Mouse (Mus musculus): ENCODE data around the gene Arhgap10. TPM values are rescaled to one million over a fixed set of nuclear protein-coding genes. Genes with fewer than 3 reads are reported as not detected.
A peak's percentile ranks its signal among the peaks of the same experiment; 100 is the strongest.

Gene Arhgap10
- total RNA-seq, 1 experiment from 2014 or later = 11.5 TPM

- no peak for ATAC-seq (replicated peaks; ENCODE audit: insufficient number of reproducible peaks, low FRiP score, low TSS enrichment, poor library complexity, severe bottlenecking)
Measured at GRCm38 (mm10) chr8:77428015-77428414, 89.7 kb downstream of the Arhgap10 start.

GRCm38 (mm10) chr8:77427438-77427837 is 90.3 kb downstream of the Arhgap10 start:
- no peak for ATAC-seq (replicated peaks; ENCODE audit: insufficient number of reproducible peaks, low FRiP score, low TSS enrichment, poor library complexity, severe bottlenecking)

- no peak for ATAC-seq (replicated peaks; ENCODE audit: insufficient number of reproducible peaks, low FRiP score, low TSS enrichment, poor library complexity, severe bottlenecking)
Measured at GRCm38 (mm10) chr8:77423850-77424249, 93.9 kb downstream of the Arhgap10 start.

GRCm38 (mm10) chr8:77422632-77423252 is 95.0 kb downstream of the Arhgap10 start:
- peak; percentile 79 for ATAC-seq (replicated peaks; ENCODE audit: insufficient number of reproducible peaks, low FRiP score, low TSS enrichment, poor library complexity, severe bottlenecking)

- no peak for ATAC-seq (replicated peaks; ENCODE audit: insufficient number of reproducible peaks, low FRiP score, low TSS enrichment, poor library complexity, severe bottlenecking)
Measured at GRCm38 (mm10) chr8:77421596-77421995, 96.2 kb downstream of the Arhgap10 start.

- ATAC-seq (replicated peaks; ENCODE audit: insufficient number of reproducible peaks, low FRiP score, low TSS enrichment, poor library complexity, severe bottlenecking) = peak; percentile 56
Measured at GRCm38 (mm10) chr8:77419731-77420130, 98.0 kb downstream of the Arhgap10 start.

- no peak for ATAC-seq (replicated peaks; ENCODE audit: insufficient number of reproducible peaks, low FRiP score, low TSS enrichment, poor library complexity, severe bottlenecking)
Measured at GRCm38 (mm10) chr8:77416738-77417137, 101.0 kb downstream of the Arhgap10 start.

- ATAC-seq (replicated peaks; ENCODE audit: insufficient number of reproducible peaks, low FRiP score, low TSS enrichment, poor library complexity, severe bottlenecking) = no peak
Measured at GRCm38 (mm10) chr8:77416034-77416433, 101.7 kb downstream of the Arhgap10 start.

- no peak for ATAC-seq (replicated peaks; ENCODE audit: insufficient number of reproducible peaks, low FRiP score, low TSS enrichment, poor library complexity, severe bottlenecking)
Measured at GRCm38 (mm10) chr8:77411262-77411661, 106.5 kb downstream of the Arhgap10 start.

- ATAC-seq (replicated peaks; ENCODE audit: insufficient number of reproducible peaks, low FRiP score, low TSS enrichment, poor library complexity, severe bottlenecking) = no peak
Measured at GRCm38 (mm10) chr8:77410394-77410793, 107.4 kb downstream of the Arhgap10 start.

- no peak for ATAC-seq (replicated peaks; ENCODE audit: insufficient number of reproducible peaks, low FRiP score, low TSS enrichment, poor library complexity, severe bottlenecking)
Measured at GRCm38 (mm10) chr8:77408527-77409215, 109.1 kb downstream of the Arhgap10 start.

GRCm38 (mm10) chr8:77406846-77407245 is 110.9 kb downstream of the Arhgap10 start:
- ATAC-seq (replicated peaks; ENCODE audit: insufficient number of reproducible peaks, low FRiP score, low TSS enrichment, poor library complexity, severe bottlenecking) = no peak

GRCm38 (mm10) chr8:77406444-77406843 is 111.3 kb downstream of the Arhgap10 start:
- ATAC-seq (replicated peaks; ENCODE audit: insufficient number of reproducible peaks, low FRiP score, low TSS enrichment, poor library complexity, severe bottlenecking) = no peak

GRCm38 (mm10) chr8:77404017-77404416 is 113.7 kb downstream of the Arhgap10 start:
- ATAC-seq (replicated peaks; ENCODE audit: insufficient number of reproducible peaks, low FRiP score, low TSS enrichment, poor library complexity, severe bottlenecking) = no peak

- no peak for ATAC-seq (replicated peaks; ENCODE audit: insufficient number of reproducible peaks, low FRiP score, low TSS enrichment, poor library complexity, severe bottlenecking)
Measured at GRCm38 (mm10) chr8:77401934-77402333, 115.8 kb downstream of the Arhgap10 start.

GRCm38 (mm10) chr8:77401140-77401539 is 116.6 kb downstream of the Arhgap10 start:
- ATAC-seq (replicated peaks; ENCODE audit: insufficient number of reproducible peaks, low FRiP score, low TSS enrichment, poor library complexity, severe bottlenecking) = no peak

- ATAC-seq (replicated peaks; ENCODE audit: insufficient number of reproducible peaks, low FRiP score, low TSS enrichment, poor library complexity, severe bottlenecking) = no peak
Measured at GRCm38 (mm10) chr8:77384080-77384479, 133.7 kb downstream of the Arhgap10 start.

- no peak for ATAC-seq (replicated peaks; ENCODE audit: insufficient number of reproducible peaks, low FRiP score, low TSS enrichment, poor library complexity, severe bottlenecking)
Measured at GRCm38 (mm10) chr8:77383671-77384070, 134.1 kb downstream of the Arhgap10 start.

GRCm38 (mm10) chr8:77380844-77381243 is 136.9 kb downstream of the Arhgap10 start:
- no peak for ATAC-seq (replicated peaks; ENCODE audit: insufficient number of reproducible peaks, low FRiP score, low TSS enrichment, poor library complexity, severe bottlenecking)

- no peak for ATAC-seq (replicated peaks; ENCODE audit: insufficient number of reproducible peaks, low FRiP score, low TSS enrichment, poor library complexity, severe bottlenecking)
Measured at GRCm38 (mm10) chr8:77379300-77379699, 138.5 kb downstream of the Arhgap10 start.
